Mouse (Mus musculus) 3134 (cell line): Measurements from ENCODE around the gene Myo1h.

Source experiments
- DNase-seq: peaks from one replicate; pipeline ENCODE4 v3.0.0-alpha.2; 2011; ENCODE audit warnings: low spot score; ENCODE audit not compliant: insufficient read length; ENCODE audit errors: extremely low read depth

The Myo1h gene

GRCm38 (mm10) chr5:114356936-114357751 is 68.2 kb downstream of the Myo1h start:
- DNase-seq: no peak

- DNase-seq: no peak
Measured at GRCm38 (mm10) chr5:114358833-114359232, 69.9 kb downstream of the Myo1h start.

- DNase-seq: no peak
Measured at GRCm38 (mm10) chr5:114359586-114359985, 70.6 kb downstream of the Myo1h start.

GRCm38 (mm10) chr5:114360968-114361367 is 72.0 kb downstream of the Myo1h start:
- DNase-seq: no peak

- no peak for DNase-seq
Measured at GRCm38 (mm10) chr5:114365043-114365752, 76.2 kb downstream of the Myo1h start.

- no peak for DNase-seq
Measured at GRCm38 (mm10) chr5:114368121-114368520, 79.2 kb downstream of the Myo1h start.

- DNase-seq: no peak
Measured at GRCm38 (mm10) chr5:114368803-114369496, 80.0 kb downstream of the Myo1h start.

GRCm38 (mm10) chr5:114369921-114370320 is 81.0 kb downstream of the Myo1h start:
- DNase-seq: no peak

- peak; percentile 65 for DNase-seq
Measured at GRCm38 (mm10) chr5:114370371-114370776, 81.4 kb downstream of the Myo1h start.

GRCm38 (mm10) chr5:114371331-114371730 is 82.4 kb downstream of the Myo1h start:
- DNase-seq: no peak

GRCm38 (mm10) chr5:114371731-114372473 is 82.9 kb downstream of the Myo1h start:
- DNase-seq: peak; percentile 66

- peak; percentile 79 for DNase-seq
Measured at GRCm38 (mm10) chr5:114372565-114372964, 83.6 kb downstream of the Myo1h start.

- DNase-seq: peak; percentile 58
Measured at GRCm38 (mm10) chr5:114373174-114373573, 84.2 kb downstream of the Myo1h start.

GRCm38 (mm10) chr5:114373581-114373980 is 84.6 kb downstream of the Myo1h start:
- no peak for DNase-seq

- DNase-seq: no peak
Measured at GRCm38 (mm10) chr5:114374409-114375213, 85.6 kb downstream of the Myo1h start.

GRCm38 (mm10) chr5:114378177-114378920 is 89.4 kb downstream of the Myo1h start:
- no peak for DNase-seq

- no peak for DNase-seq
Measured at GRCm38 (mm10) chr5:114378936-114379335, 90.0 kb downstream of the Myo1h start.

GRCm38 (mm10) chr5:114379763-114380162 is 90.8 kb downstream of the Myo1h start:
- no peak for DNase-seq
